Mouse (Mus musculus) embryo, embryonic 9.5 days (tissue): ENCODE measurements around the gene Pi4k2b.
"Not testable (repeated sequence)": the region's sequence is repeated elsewhere in the genome, so short reads cannot be mapped to it uniquely, and the experiment has no call there.

Source experiments
- DNase-seq: peaks from one replicate; pipeline ENCODE4 v3.0.0-alpha.2; 2017; ENCODE audit errors: extremely low spot score

Gene Pi4k2b

DNA sequence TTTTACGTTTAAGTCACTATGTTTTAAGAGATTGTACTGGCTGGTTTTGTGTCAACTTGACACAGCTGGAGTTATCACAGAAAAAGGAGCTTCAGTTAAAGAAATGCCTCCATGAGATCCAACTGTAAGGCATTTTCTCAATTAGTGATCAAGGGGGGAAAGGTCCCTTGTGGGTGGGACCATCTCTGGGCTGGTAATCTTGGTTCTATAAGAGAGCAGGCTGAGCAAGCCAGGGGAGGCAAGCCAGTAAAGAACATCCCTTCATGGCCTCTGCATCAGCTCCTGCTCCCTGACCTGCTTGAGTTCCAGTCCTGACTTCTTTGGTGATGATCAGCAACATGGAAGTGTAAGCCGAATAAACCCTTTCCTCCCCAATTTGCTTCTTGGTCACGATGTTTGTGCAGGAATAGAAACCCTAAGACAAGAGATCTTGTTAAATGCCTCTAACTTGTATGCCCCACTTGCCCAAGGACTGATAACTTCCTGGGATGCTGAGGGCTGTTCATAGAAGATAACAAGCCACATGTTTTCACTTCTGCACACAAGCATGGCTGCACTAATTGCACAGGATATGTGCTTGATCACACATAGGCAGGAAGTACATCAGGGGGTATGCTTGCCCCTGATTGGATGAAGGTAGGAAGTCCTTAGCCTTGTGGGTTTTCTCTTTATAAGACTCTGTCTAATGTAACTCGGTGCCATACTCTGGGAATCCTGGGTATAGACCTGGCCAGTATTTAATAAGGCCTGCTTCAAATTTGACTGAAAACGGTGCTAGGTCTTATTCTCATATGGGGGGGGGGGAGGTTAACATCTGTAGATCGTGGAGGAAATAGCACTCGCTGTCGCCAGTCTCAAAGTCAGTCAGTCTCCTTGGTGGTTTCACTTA is 35.3 kb downstream of the Pi4k2b start:
- DNase-seq: not testable (repeated sequence)

GRCm38 (mm10) chr5:52782523-52783250 is 41.3 kb downstream of the Pi4k2b start:
- peak; percentile 93 for DNase-seq

DNA sequence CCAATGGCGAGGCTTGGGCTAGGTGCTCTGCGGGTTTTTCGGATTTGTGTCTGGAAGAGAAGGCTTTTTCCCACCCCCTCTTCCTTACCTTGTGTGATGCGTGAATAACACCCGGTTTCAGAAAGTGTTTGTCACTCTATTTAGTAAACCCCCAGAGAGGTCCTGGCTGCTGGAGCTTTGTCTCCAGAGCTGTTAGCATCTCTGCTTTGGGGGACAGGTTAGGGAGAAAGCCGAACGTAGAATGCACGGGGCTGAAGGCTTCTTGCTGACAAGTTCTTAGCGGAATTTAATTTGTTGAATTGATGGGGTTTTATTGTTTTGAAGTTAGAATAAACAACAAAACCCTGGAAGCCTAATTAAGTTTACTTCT is 41.9 kb downstream of the Pi4k2b start:
- DNase-seq: no peak

DNA sequence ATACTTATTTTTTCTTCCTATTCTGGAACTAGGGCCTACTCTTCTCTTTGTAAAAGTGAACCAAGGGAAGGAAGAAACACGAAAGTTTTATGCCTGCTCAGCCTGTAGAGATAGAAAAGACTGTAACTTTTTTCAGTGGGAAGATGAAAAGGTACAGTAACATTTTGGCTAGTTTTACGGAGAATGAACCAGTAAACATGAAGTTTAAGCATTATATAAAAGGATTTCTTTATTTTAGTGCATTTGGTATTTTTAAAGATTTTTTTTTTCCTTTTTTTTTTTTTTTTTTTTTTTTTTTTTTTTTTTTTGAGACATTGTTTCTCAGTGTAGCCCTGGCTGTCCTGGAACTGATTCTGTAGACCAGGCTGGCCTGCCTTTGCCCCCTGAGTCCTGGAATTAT is 42.6 kb downstream of the Pi4k2b start:
- no peak for DNase-seq

GRCm38 (mm10) chr5:52786556-52787322 is 45.4 kb downstream of the Pi4k2b start:
- no peak for DNase-seq

- no peak for DNase-seq
Measured at GRCm38 (mm10) chr5:52793230-52793629, 51.9 kb downstream of the Pi4k2b start.

GRCm38 (mm10) chr5:52794109-52794508 is 52.7 kb downstream of the Pi4k2b start:
- DNase-seq: no peak

DNA sequence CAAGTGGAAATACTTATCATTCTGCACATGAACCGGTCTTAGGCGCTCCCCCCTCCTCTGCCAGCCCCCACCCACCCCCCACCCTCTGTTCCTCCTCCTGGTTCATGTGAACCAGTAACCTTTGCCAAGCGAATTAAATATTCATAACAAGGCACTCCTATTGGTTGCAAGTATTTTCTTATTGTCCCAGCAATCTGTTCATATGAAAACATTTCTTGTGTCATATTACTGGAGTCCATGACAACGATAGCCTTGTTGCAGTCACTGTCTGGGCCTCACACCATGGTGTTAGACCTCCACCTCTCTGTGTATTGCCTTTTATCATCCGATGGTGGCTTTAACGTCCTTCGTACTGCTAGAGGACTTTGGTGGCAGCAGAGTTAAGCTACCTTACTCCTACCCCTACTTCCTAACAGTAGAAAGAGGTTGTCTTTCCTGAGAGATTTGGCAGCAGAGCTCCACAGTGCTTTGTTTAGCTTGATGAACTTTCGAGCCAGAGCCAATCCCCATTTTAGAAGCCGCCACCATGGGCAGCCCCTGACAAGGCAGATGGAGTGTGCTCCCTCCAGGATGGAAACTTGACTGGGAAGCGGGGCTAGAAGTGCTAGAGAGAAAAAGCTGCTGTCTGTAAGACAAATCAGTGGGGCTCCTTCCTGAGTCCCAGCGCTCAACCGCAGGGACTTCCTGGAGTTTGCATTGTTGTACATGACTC is 58.1 kb downstream of the Pi4k2b start:
- DNase-seq: no peak

GRCm38 (mm10) chr5:52805801-52806200 is 64.4 kb downstream of the Pi4k2b start:
- no peak for DNase-seq

- no peak for DNase-seq
Measured at GRCm38 (mm10) chr5:52806349-52806748, 65.0 kb downstream of the Pi4k2b start.

DNA sequence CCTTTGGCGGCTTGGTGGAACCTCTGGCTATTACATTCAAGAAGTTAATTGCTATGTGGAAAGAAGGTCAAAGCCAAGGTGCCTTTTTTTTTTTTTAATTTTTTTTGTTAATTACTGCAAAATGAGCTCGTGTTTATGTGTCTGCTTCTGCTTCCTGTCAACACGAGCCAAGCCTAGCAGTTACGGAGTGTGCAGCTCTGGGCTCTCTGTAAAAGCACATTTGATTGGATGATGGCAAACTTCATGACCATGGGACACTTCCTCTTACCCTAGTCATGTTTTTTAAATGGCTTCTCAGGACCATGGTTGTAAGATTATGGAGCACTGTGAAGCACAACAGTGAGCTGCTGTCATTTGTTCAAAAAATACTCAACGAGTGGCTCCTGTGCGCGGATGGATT is 65.7 kb downstream of the Pi4k2b start:
- no peak for DNase-seq

- no peak for DNase-seq
Measured at GRCm38 (mm10) chr5:52810446-52810845, 69.1 kb downstream of the Pi4k2b start.

DNA sequence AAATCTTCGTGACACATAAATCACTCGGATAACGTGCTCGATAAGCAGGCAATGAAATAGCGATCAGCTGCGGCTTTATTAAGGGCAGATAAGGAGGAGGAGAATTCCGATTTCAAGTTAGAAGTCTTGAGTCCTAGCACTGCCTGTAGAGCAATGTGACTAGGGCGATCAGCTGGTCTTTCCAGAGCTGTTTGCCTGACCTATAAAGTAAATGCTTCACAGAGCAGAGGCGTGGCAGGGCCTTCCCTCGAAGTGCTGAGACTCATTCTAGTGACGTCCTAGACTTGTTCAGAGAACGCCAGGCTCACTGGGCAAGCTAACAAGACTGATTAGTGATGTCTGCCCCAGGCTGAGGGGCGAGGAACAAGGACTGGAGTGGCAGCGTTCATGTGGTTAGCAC is 69.7 kb downstream of the Pi4k2b start:
- DNase-seq: no peak

DNA sequence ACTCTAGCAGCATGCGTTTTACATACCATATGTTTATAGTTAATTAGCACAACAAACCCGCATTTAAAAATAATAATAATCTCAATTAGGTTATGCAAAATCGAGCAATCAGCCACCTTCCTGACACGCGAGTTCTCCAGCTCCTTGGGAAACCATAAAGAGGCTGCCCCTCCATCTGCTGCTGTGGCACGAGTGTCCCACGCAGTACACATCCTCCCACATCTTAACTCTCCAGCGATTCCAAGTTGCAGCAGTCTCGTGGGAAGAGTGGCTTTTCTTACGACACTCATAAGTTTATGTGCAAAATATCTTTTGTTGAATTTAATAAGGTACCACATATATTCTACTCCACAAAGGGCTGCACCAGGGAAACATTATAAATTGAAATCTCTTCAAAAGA is 71.1 kb downstream of the Pi4k2b start:
- no peak for DNase-seq

DNA sequence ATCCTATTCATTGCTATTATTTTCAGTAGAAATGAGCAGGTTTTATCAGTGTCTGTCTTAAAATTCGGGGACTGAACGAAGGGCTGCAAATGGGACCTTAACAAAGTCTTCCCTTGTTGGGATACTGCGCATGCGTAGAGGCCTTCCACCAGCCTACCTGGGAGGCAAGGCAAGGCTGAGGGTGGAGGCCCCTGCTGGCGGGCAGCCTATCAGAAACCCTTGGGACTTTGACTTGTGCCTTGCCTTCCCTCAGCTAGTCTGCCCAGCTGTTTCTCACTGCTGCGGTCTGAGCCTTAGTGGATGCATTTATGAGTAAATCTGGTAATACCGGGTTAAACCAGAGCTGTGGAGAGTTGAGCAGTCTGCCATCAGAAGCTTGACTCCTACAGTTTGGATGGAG is 71.9 kb downstream of the Pi4k2b start:
- no peak for DNase-seq

DNA sequence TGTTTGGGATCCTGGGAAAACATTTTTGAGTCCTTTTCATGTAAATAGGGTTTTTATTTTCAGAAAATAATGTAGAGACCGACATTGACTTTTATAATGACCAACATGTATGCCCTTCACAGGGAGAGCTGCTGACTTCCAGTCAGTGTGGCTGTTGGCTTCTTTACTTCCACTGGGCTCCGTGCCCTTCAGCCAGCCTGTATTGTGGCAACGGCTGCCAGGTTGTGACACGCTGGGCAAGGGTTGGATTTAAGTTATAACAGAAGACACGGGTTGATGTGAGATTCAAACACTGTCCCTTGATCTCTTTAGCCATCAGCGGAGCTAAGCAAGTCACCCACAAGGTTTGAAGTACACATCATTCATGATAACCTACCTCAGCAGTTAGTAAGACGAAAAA is 77.3 kb downstream of the Pi4k2b start:
- no peak for DNase-seq
